Comparison of ENCODE assay signal across 8 mouse cellular contexts in genomic region chr15:6238133-6238532, GRCm38 (mm10).
A peak's percentile ranks its signal among the peaks of the same experiment; 100 is the strongest.
DNase-seq lines count a peak whose midpoint lies in the region; ATAC-seq and TF ChIP-seq lines count a peak whose summit lies in the region.

No protein-coding gene starts in this region.

- peak; percentile 87 to 93 for DNase-seq in heart, adult 18-20 months
- peak; percentile 79 for DNase-seq in embryo, embryonic 9.5 days (ENCODE audit: extremely low spot score)
- DNase-seq in heart, adult 8-10 months (ENCODE audit: low spot score), result peak; percentile 92
- peak; percentile 92 for DNase-seq in kidney, postnatal 10 days
- peak in 1 of 3 experiments; percentile 32 for DNase-seq in liver, embryonic 14.5 days (ENCODE audit: low read depth in 3 of 3, low spot score in 3 of 3)
- peak; percentile 38 for DNase-seq in telencephalon, adult 2 months (ENCODE audit: low read depth, low spot score)

- WGBS in heart, embryonic 11.5 days (ENCODE audit: insufficient replicate concordance), result 6% methylated on average over 6 of the region's 6 CpGs
- WGBS in liver, embryonic 14.5 days (ENCODE audit: insufficient replicate concordance), result 3% methylated on average over 6 of the region's 6 CpGs
- 8% methylated on average over 6 of the region's 6 CpGs for WGBS in neural tube, embryonic 13.5 days

- TF ChIP-seq CTCF in liver, embryonic 14.5 days (IDR thresholded peaks at IDR 0.05; ENCODE audit: low read depth), result peak; percentile 82

- no peak for ATAC-seq in heart, embryonic 11.5 days (replicated peaks; ENCODE audit: insufficient number of reproducible peaks, low FRiP score, low TSS enrichment)
- ATAC-seq in liver, embryonic 14.5 days (ENCODE audit: insufficient read depth), result no peak
- peak; percentile 78 for ATAC-seq in neural tube, embryonic 13.5 days (ENCODE audit: low read depth)

- H3K9me3 ChIP-seq in heart, embryonic 11.5 days (replicated peaks; ENCODE audit: control insufficient read depth, low read length), result no peaks in the 10 kb centered on the region
- H3K9me3 ChIP-seq in liver, embryonic 14.5 days (ENCODE audit: control insufficient read depth, low read length), result no peaks in the 10 kb centered on the region
- no peaks in the 10 kb centered on the region for H3K9me3 ChIP-seq in neural tube, embryonic 13.5 days

- H3K4me2 ChIP-seq in heart, embryonic 11.5 days, result no peak overlapping the region
- H3K4me2 ChIP-seq in liver, embryonic 14.5 days (ENCODE audit: low read depth), result no peak overlapping the region
- no peak overlapping the region for H3K4me2 ChIP-seq in neural tube, embryonic 13.5 days

- no peak overlapping the region for H3K4me3 ChIP-seq in heart, embryonic 11.5 days (ENCODE audit: low read depth, low read length)
- H3K4me3 ChIP-seq in liver, embryonic 14.5 days (ENCODE audit: insufficient read depth in 1 of 2, low read depth in 2 of 2, low read length in 2 of 2), result no peak overlapping the region
- no peak overlapping the region for H3K4me3 ChIP-seq in neural tube, embryonic 13.5 days

- TF ChIP-seq EP300 in liver, embryonic 14.5 days (IDR thresholded peaks at IDR 0.05; ENCODE audit: low read depth), result no peak

- H3K9ac ChIP-seq in heart, embryonic 11.5 days (ENCODE audit: low read depth, low read length), result no peak overlapping the region
- no peak overlapping the region for H3K9ac ChIP-seq in liver, embryonic 14.5 days (replicated peaks)
- no peak overlapping the region for H3K9ac ChIP-seq in neural tube, embryonic 13.5 days

- no peak overlapping the region for H3K27ac ChIP-seq in heart, embryonic 11.5 days (ENCODE audit: low read depth, low read length)
- no peak overlapping the region for H3K27ac ChIP-seq in liver, embryonic 14.5 days
- H3K27ac ChIP-seq in neural tube, embryonic 13.5 days (replicated peaks), result no peak overlapping the region

- no peaks in the 10 kb centered on the region for H3K27me3 ChIP-seq in heart, embryonic 11.5 days (ENCODE audit: control insufficient read depth, insufficient read depth, low read length)
- H3K27me3 ChIP-seq in liver, embryonic 14.5 days (ENCODE audit: control insufficient read depth, insufficient read depth, low read length), result no peaks in the 10 kb centered on the region
- H3K27me3 ChIP-seq in neural tube, embryonic 13.5 days, result no peaks in the 10 kb centered on the region

- no peaks in the 10 kb centered on the region for H3K4me1 ChIP-seq in heart, embryonic 11.5 days (ENCODE audit: control insufficient read depth, insufficient read depth, low read length)
- H3K4me1 ChIP-seq in liver, embryonic 14.5 days (replicated peaks; ENCODE audit: control insufficient read depth in 2 of 2, insufficient read depth in 2 of 2, low read length in 1 of 2), result no peaks in the 10 kb centered on the region
- no peaks in the 10 kb centered on the region for H3K4me1 ChIP-seq in neural tube, embryonic 13.5 days (replicated peaks)

- H3K36me3 ChIP-seq in heart, embryonic 11.5 days (ENCODE audit: control insufficient read depth, insufficient read depth, low read length), result no peaks in the 10 kb centered on the region
- no peaks in the 10 kb centered on the region for H3K36me3 ChIP-seq in liver, embryonic 14.5 days (replicated peaks; ENCODE audit: control insufficient read depth, insufficient read depth, low read depth)
- H3K36me3 ChIP-seq in neural tube, embryonic 13.5 days, result no peaks in the 10 kb centered on the region
